Mouse (Mus musculus) small intestine, adult 2 months (tissue): ENCODE data around the gene Rab1a.

ENCODE experiments used
- CTCF ChIP-seq: fragments of 200-500 bp; IDR thresholded peaks from 2 replicates; pipeline ENCODE4 v1.5.1; 2012; ENCODE audit warnings: low read depth, mild to moderate bottlenecking, control low read depth, inconsistent platforms, low read length, moderate library complexity, mixed read lengths; ENCODE audit not compliant: insufficient replicate concordance, insufficient read length; ENCODE audit errors: extremely low read depth
- POLR2A ChIP-seq: fragments of 200-500 bp; IDR thresholded peaks from 2 replicates; pipeline ENCODE4 v1.6.1; 2012; ENCODE audit warnings: low read depth, mild to moderate bottlenecking, control low read depth, inconsistent platforms, low read length, moderate library complexity

GRCm38 (mm10) chr11:20204870-20205446, 3.7 kb downstream of the Rab1a start:
- TF ChIP-seq CTCF: no peak
- no peak for TF ChIP-seq POLR2A
